Mouse (Mus musculus) Patski (cell line): Measurements from ENCODE around the gene Cavin3. TPM values are rescaled to one million over a fixed set of nuclear protein-coding genes. Genes with fewer than 3 reads are reported as not detected.

Experiments used
- ATAC-seq: fragments of 100-300 bp; one replicate; pipeline ENCODE4 v1.8.0; 2021
- CTCF ChIA-PET: fragments of 350-600 bp; sonication (Branson Sonifier 250); formaldehyde crosslinking; loops from one replicate; lab custom pipeline; 2022; ENCODE audit warnings: inconsistent platforms; lab: Charles Lee
- POLR2A ChIA-PET: fragments of 350-600 bp; sonication (Branson Sonifier 250); formaldehyde crosslinking; loops from one replicate; lab custom pipeline; 2022; ENCODE audit warnings: antibody characterized with exemption, inconsistent platforms; lab: Charles Lee
- DNase-seq: peaks from one replicate; pipeline ENCODE4 v3.0.0-alpha.2; 2011; ENCODE audit warnings: low read depth, low spot score
- H3K27me3 ChIP-seq: fragments of 371-371 bp; one replicate; pipeline ENCODE4 v1.5.1; 2021
- CTCF ChIP-seq: fragments of 100-300 bp; IDR thresholded peaks from one replicate; pipeline ENCODE4 v1.5.1; 2021
- in situ Hi-C: fragments of 300-500 bp; cut with MboI; formaldehyde crosslinking; loops from 3 replicates; pipeline ENCODE4 v1.11.1; 2018; ENCODE audit warnings: low pct_unique_long_range_greater_than_20kb, mixed read lengths
- polyA plus RNA-seq: library from polyadenylated mRNA; unstranded; gene quantifications from one replicate; pipeline ENCODE4 v1.2.3, GENCODE M21; 2021

The Cavin3 gene
- polyA plus RNA-seq, 1 experiment from 2014 or later, result 7.6 TPM

DNA sequence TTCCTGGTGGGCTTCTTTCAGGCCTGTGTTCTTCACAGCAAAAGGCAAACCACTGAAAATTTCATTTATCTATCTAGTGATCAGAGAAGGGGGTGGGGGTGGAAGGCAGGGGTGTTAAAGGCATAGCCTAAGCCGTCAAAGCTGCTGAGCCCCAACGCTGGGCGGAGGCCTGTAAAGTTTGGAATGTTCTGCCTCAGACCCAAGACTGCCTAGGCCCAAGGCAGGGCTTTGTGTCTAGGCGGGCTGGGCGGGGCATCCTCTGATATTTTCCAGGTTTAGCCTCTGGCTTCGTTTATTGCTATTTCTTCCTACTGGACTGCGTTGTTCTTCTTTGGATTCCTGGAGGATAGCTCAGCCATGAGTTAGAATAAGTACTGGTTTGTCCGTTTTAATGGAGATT, 326 bp upstream of the Cavin3 start:
- no peak for TF ChIP-seq CTCF
- ATAC-seq, result no peak
- no peaks in the 10 kb centered on the region for H3K27me3 ChIP-seq
- in situ Hi-C loops, result no loop called here
- no peak for DNase-seq
- POLR2A ChIA-PET, result no interaction called here
- CTCF ChIA-PET, result interaction anchor here (1.6 kb wide), 1 partner anchor 33 kb away, joined by 3 read pairs; no protein-coding TSS in a partner anchor

DNA sequence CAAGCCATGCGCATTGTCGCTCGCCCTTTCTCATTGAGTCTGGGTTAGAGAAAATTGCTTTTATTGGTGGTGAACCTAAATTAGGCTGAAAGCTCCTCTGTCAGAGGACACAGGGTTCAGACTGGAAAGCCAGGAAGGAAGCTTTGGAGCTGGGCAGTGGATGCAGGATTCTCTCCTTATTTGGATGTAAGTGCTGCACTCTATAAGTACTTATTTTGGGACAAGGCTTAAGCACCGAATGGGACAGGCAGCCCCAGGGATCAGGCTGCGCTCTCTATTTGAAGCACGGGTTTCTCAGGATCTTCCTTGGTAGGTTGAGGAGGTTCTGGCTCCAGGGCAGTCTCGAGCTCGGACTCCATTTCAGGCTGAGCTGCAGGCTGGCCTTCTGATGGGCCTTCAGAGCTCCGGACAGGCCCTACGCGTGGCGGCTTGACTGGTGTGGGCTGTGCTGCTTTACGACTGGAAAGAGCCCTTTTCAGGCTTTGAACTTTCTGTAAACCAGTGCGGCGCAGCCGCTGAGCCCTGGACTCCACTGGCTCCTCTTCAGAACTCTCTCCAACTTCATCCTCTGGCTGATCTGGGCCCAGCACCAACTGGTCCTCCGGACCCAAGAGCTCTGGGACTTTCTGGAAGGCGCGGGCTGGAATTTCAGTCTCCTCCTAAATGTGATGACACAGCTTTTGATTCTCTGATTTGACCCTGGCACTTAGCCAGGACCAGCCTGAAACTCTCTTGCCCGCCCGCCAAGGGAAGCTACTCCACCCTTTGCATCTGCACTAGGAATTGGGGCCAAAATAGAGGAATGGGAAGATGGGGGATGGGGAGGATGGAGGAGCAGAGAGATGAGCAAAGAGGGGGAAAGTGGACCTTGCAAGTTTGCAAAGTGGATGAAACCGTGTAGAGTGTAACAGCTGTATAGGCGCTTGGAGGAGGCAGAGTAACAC, 1.3 kb downstream of the Cavin3 start:
- no peak for ATAC-seq
- CTCF ChIA-PET, result interaction anchor here (1.0 to 1.4 kb wide), 4 partner anchors 10 to 35 kb away, joined by 3 to 4 read pairs (median 3); no protein-coding TSS in a partner anchor
- no peak for DNase-seq
- TF ChIP-seq CTCF, result no peak
- POLR2A ChIA-PET, result no interaction called here
- in situ Hi-C loops, result no loop called here
- H3K27me3 ChIP-seq, result no peaks in the 10 kb centered on the region

- POLR2A ChIA-PET, result no interaction called here
- CTCF ChIA-PET, result interaction anchor here (1.0 to 1.4 kb wide), 3 partner anchors 19 to 36 kb away, joined by 3 to 4 read pairs (median 3); no protein-coding TSS in a partner anchor
- DNase-seq (no peak), ATAC-seq (no peak)
- in situ Hi-C loops, result no loop called here
- H3K27me3 ChIP-seq, result no peaks in the 10 kb centered on the region
- no peak for TF ChIP-seq CTCF
Observed at GRCm38 (mm10) chr7:105480081-105480480, 2.0 kb downstream of the Cavin3 start.

- no peaks in the 10 kb centered on the region for H3K27me3 ChIP-seq
- in situ Hi-C loops, result no loop called here
- DNase-seq, result no peak
- no peak for ATAC-seq
- ChIA-PET POLR2A (no interaction called here), CTCF (interaction anchor here (1.3 to 2.9 kb wide), 5 partner anchors 13 to 68 kb away, joined by 3 to 19 read pairs (median 8); no protein-coding TSS in a partner anchor)
- no peak for TF ChIP-seq CTCF
Observed at GRCm38 (mm10) chr7:105479232-105479631, 2.9 kb downstream of the Cavin3 start.

GRCm38 (mm10) chr7:105478344-105478743, 3.8 kb downstream of the Cavin3 start:
- H3K27me3 ChIP-seq, result no peaks in the 10 kb centered on the region
- ChIA-PET POLR2A (no interaction called here), CTCF (interaction anchor here (0.8 to 2.9 kb wide), 17 partner anchors 12 to 222 kb away, joined by 3 to 19 read pairs (median 4); partner anchors contain the start of gene Fam160a2)
- in situ Hi-C loops, result no loop called here
- DNase-seq, result no peak
- ATAC-seq, result no peak
- no peak for TF ChIP-seq CTCF

GRCm38 (mm10) chr7:105477841-105478240, 4.3 kb downstream of the Cavin3 start:
- in situ Hi-C loops, result no loop called here
- CTCF ChIA-PET, result interaction anchor here (0.8 to 2.9 kb wide), 18 partner anchors 12 to 221 kb away, joined by 3 to 19 read pairs (median 4); partner anchors contain the start of gene Fam160a2
- POLR2A ChIA-PET, result no interaction called here
- DNase-seq (no peak), ATAC-seq (peak; percentile 84)
- TF ChIP-seq CTCF, result peak; percentile 85
- no peaks in the 10 kb centered on the region for H3K27me3 ChIP-seq

DNA sequence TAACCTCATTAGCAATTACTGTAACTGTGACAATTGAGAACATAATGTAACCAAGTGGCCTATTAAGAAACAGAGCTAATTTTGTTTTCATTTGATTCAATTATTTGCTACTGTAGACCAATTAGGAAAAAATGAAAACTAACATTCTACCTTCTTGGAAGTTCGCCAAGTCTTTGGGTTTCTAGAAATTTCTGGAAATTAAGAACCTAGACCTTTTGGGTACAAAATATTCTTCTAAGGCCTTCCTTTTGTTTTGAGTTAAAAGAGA, 4.7 kb downstream of the Cavin3 start:
- no peak for ATAC-seq
- ChIA-PET CTCF (interaction anchor here (0.8 to 2.9 kb wide), 17 partner anchors 11 to 221 kb away, joined by 3 to 19 read pairs (median 4); partner anchors contain the start of gene Fam160a2), POLR2A (no interaction called here)
- TF ChIP-seq CTCF, result no peak
- H3K27me3 ChIP-seq, result no peaks in the 10 kb centered on the region
- in situ Hi-C loops, result no loop called here
- no peak for DNase-seq

DNA sequence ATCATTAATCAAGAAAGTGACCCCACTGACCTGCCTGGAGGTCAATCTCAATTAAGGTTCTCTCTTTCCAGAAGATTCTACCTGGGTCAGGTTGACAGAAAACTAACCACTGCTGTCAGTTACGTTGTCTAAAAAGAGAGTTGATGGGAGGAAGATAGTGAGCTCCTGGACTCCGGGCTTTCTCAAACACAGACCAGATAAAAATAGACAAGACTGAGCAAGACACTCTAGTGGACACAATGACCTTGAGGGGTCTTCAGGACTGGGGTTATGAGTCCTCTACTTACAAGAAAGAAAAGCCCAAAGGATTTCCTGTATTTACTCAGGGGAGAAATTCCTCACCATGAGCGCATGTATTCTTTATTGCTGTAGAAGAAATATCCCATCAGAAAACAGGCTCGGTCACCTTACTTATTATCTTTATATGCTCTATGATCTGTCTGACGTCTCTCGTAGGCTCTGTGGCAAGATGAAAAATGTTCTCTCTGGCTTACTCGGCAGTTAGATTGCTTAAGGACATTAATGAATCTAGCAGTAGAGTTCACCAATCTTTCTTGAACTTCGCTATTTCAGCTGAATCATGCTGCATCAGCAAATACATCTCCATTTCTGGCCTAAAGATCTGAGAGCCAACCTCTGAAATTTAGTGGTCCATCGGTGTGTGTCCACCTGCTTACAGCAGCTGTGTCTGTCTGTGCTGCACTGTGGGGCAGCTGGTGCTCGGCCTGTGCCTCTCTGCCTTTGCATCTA, 5.2 kb downstream of the Cavin3 start:
- in situ Hi-C loops, result no loop called here
- no peak for ATAC-seq
- POLR2A ChIA-PET, result no interaction called here
- CTCF ChIA-PET, result interaction anchor here (0.8 to 2.9 kb wide), 10 partner anchors 11 to 77 kb away, joined by 3 to 19 read pairs (median 5); partner anchors contain the start of gene Fam160a2
- TF ChIP-seq CTCF, result no peak
- no peaks in the 10 kb centered on the region for H3K27me3 ChIP-seq
- no peak for DNase-seq

- no peaks in the 10 kb centered on the region for H3K27me3 ChIP-seq
- ChIA-PET POLR2A (no interaction called here), CTCF (no interaction called here)
- DNase-seq, result no peak
- TF ChIP-seq CTCF, result no peak
- in situ Hi-C loops, result no loop called here
- no peak for ATAC-seq
Observed at GRCm38 (mm10) chr7:105475396-105475949, 6.6 kb downstream of the Cavin3 start.

- no peak for TF ChIP-seq CTCF
- CTCF ChIA-PET, result interaction anchor here (1.2 kb wide), 1 partner anchor 14 kb away, joined by 3 read pairs; no protein-coding TSS in a partner anchor
- ATAC-seq, result no peak
- in situ Hi-C loops, result loop anchor here (5.0 kb wide), 1 partner anchor 53 kb away; no protein-coding TSS in a partner anchor
- no peak for DNase-seq
- POLR2A ChIA-PET, result no interaction called here
- H3K27me3 ChIP-seq, result no peaks in the 10 kb centered on the region
Observed at GRCm38 (mm10) chr7:105474771-105475315, 7.3 kb downstream of the Cavin3 start.
